ENCODE assay signal across 7 mouse cellular contexts in the genomic region with DNA sequence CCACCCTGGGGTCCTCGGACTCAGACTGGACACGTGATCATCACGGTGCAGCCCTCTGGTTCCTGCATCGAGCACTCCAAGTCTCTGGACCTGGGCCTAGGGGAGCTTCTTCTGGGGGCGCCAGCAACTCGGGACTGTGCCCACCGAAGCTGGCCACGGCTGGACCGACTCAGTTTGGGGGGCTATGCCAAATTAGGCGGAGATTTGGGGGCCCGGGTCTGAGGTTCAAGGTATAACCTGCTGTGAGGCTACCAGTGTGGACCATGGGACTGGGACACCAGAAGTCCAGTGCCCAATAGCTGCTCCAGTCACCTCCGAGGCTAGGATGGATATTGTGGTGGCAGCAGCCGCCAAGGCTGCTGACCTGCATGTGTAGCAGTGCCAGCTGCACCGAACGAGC. TPM values are rescaled to one million over a fixed set of nuclear protein-coding genes. Genes with fewer than 3 reads are reported as not detected.
DNase-seq lines count a peak whose midpoint lies in the region; ATAC-seq and TF ChIP-seq lines count a peak whose summit lies in the region.

No protein-coding gene starts in this region.

- H3K4me2 ChIP-seq in heart, embryonic 15.5 days: peak overlapping the region; percentile 93
- H3K4me2 ChIP-seq in liver, embryonic 13.5 days: peak overlapping the region; percentile 71
- peak overlapping the region; percentile 76 for H3K4me2 ChIP-seq in stomach, postnatal 0 days (replicated peaks; ENCODE audit: low read depth)

- TF ChIP-seq EP300 in stomach, postnatal 0 days (optimal IDR thresholded peaks at IDR 0.05): no peak

- no peak overlapping the region for H3K27ac ChIP-seq in heart, embryonic 15.5 days
- no peak overlapping the region for H3K27ac ChIP-seq in liver, embryonic 13.5 days
- no peak overlapping the region for H3K27ac ChIP-seq in stomach, postnatal 0 days (replicated peaks)

- peaks cover 68% of the 10 kb centered on the region for H3K27me3 ChIP-seq in megakaryocyte, embryonic 14.5 days (replicated peaks)
- H3K27me3 ChIP-seq in heart, embryonic 15.5 days: peaks cover 6% of the 10 kb centered on the region; the same call in 1 of the 2 replicates
- peaks cover 79% of the 10 kb centered on the region for H3K27me3 ChIP-seq in liver, embryonic 13.5 days
- H3K27me3 ChIP-seq in stomach, postnatal 0 days (ENCODE audit: control insufficient read depth, insufficient read depth, low read length): peaks cover 3% of the 10 kb centered on the region; the same call in 1 of the 2 replicates

- H3K4me1 ChIP-seq in megakaryocyte, embryonic 14.5 days: peaks cover 57% of the 10 kb centered on the region
- peaks cover 82% of the 10 kb centered on the region for H3K4me1 ChIP-seq in heart, embryonic 15.5 days (replicated peaks)
- peaks cover 45% of the 10 kb centered on the region for H3K4me1 ChIP-seq in liver, embryonic 13.5 days (replicated peaks)
- 0 out of 2 replicates have a peak, but pooled peaks cover 5% of the 10 kb centered on the region for H3K4me1 ChIP-seq in stomach, postnatal 0 days (replicated peaks; ENCODE audit: control insufficient read depth, insufficient read depth)

- peak overlapping the region; percentile 61 for H3K9ac ChIP-seq in heart, embryonic 15.5 days
- peak overlapping the region; percentile 59 for H3K9ac ChIP-seq in liver, embryonic 13.5 days
- peak overlapping the region; percentile 70; the same call in 1 of the 2 replicates for H3K9ac ChIP-seq in stomach, postnatal 0 days (ENCODE audit: low read length)

- no peak for DNase-seq in liver, embryonic 13.5 days
- no peak for DNase-seq in stomach, postnatal 0 days (ENCODE audit: low spot score)
- DNase-seq in adrenal gland, postnatal 14 days: no peak
- no peak for DNase-seq in ovary, adult 18-20 months (ENCODE audit: low spot score)

- no peak for ATAC-seq in megakaryocyte, adult 5-6 weeks (ENCODE audit: poor library complexity, severe bottlenecking)
- no peak for ATAC-seq in heart, embryonic 15.5 days (replicated peaks; ENCODE audit: insufficient number of reproducible peaks, insufficient read depth, low FRiP score, low read depth)
- no peak; the same call in 1 of the 2 replicates for ATAC-seq in liver, embryonic 13.5 days (ENCODE audit: low read depth)
- no peak for ATAC-seq in stomach, postnatal 0 days (ENCODE audit: low FRiP score, low TSS enrichment)

- peaks cover 82% of the 10 kb centered on the region for H3K36me3 ChIP-seq in megakaryocyte, embryonic 14.5 days (replicated peaks; ENCODE audit: low read length)
- H3K36me3 ChIP-seq in heart, embryonic 15.5 days: 0 out of 2 replicates have a peak, but pooled peaks cover 4% of the 10 kb centered on the region
- H3K36me3 ChIP-seq in liver, embryonic 13.5 days: peaks cover 59% of the 10 kb centered on the region
- H3K36me3 ChIP-seq in stomach, postnatal 0 days (ENCODE audit: control insufficient read depth, insufficient read depth, low read length): peaks cover 4% of the 10 kb centered on the region; the same call in 1 of the 2 replicates

- WGBS in heart, embryonic 15.5 days: 60% methylated on average over 15 of the region's 15 CpGs
- 64% methylated on average over 15 of the region's 15 CpGs for WGBS in liver, embryonic 13.5 days (ENCODE audit: insufficient replicate concordance)
- whole genome bisulfite sequencing in stomach, postnatal 0 days: 61% methylated on average over 15 of the region's 15 CpGs

- H3K4me3 ChIP-seq in megakaryocyte, embryonic 14.5 days (replicated peaks): peak overlapping the region; percentile 85
- peak overlapping the region; percentile 68 for H3K4me3 ChIP-seq in heart, embryonic 15.5 days
- peak overlapping the region; percentile 59 for H3K4me3 ChIP-seq in liver, embryonic 13.5 days (replicated peaks)
- peak overlapping the region; percentile 63 for H3K4me3 ChIP-seq in stomach, postnatal 0 days (ENCODE audit: low read depth, low read length)

- TF ChIP-seq CTCF in stomach, postnatal 0 days (IDR thresholded peaks at IDR 0.05; ENCODE audit: low read depth): no peak

- H3K9me3 ChIP-seq in megakaryocyte, embryonic 14.5 days: 0 out of 2 replicates have a peak, but pooled peaks cover 6% of the 10 kb centered on the region
- no peaks in the 10 kb centered on the region for H3K9me3 ChIP-seq in heart, embryonic 15.5 days (replicated peaks)
- H3K9me3 ChIP-seq in liver, embryonic 13.5 days (replicated peaks): no peaks in the 10 kb centered on the region
- H3K9me3 ChIP-seq in stomach, postnatal 0 days (ENCODE audit: control insufficient read depth, low read length): no peaks in the 10 kb centered on the region

RNA-seq across cellular contexts. Expression of gene Tmem200b, which starts 0.8 kb away (rescaled TPM):
- not detected in 2 replicates for polyA plus RNA-seq in megakaryocyte, embryonic 14.5 days (2012; ENCODE audit: insufficient read depth, low replicate concordance)
- total RNA-seq in megakaryocyte, adult 5-6 weeks (2015): not detected in 2 replicates
- not detected in 2 replicates for total RNA-seq in megakaryocyte, adult 5-6 weeks (2017)
- polyA plus RNA-seq in heart, embryonic 15.5 days (2015; fragmentation: Nextera tagmentation; extraction: Ambion mirVana): 1.2 and 2.6 TPM in 2 replicates
- polyA plus RNA-seq in liver, embryonic 13.5 days (2015; fragmentation: Nextera tagmentation; extraction: Ambion mirVana): 0.15 and 0.25 TPM in 2 replicates
- 1.8 and 3.2 TPM in 2 replicates for polyA plus RNA-seq in stomach, postnatal 0 days (2015; fragmentation: Nextera tagmentation; extraction: Ambion mirVana)
- total RNA-seq in adrenal gland, postnatal 14 days (2021): 8.7 TPM in 2 replicates

RNA-seq across cellular contexts. Expression of gene Srsf4, which starts 49.0 kb away (rescaled TPM):
- polyA plus RNA-seq in megakaryocyte, embryonic 14.5 days (2012; ENCODE audit: insufficient read depth, low replicate concordance): 53.8 and 135 TPM in 2 replicates
- 39.0 and 39.7 TPM in 2 replicates for total RNA-seq in megakaryocyte, adult 5-6 weeks (2015)
- total RNA-seq in megakaryocyte, adult 5-6 weeks (2017): 44.5 and 61.2 TPM in 2 replicates
- 64.8 and 76.3 TPM in 2 replicates for polyA plus RNA-seq in heart, embryonic 15.5 days (2015; fragmentation: Nextera tagmentation; extraction: Ambion mirVana)
- polyA plus RNA-seq in liver, embryonic 13.5 days (2015; fragmentation: Nextera tagmentation; extraction: Ambion mirVana): 69.1 and 75.4 TPM in 2 replicates
- 36.5 and 38.3 TPM in 2 replicates for polyA plus RNA-seq in stomach, postnatal 0 days (2015; fragmentation: Nextera tagmentation; extraction: Ambion mirVana)
- 69.2 and 73.4 TPM in 2 replicates for total RNA-seq in adrenal gland, postnatal 14 days (2021)
